Mouse (Mus musculus): ENCODE data around the gene Tmem17. TPM values are rescaled to one million over a fixed set of nuclear protein-coding genes. Genes with fewer than 3 reads are reported as not detected.

Tmem17 gene
- polyA plus RNA-seq, 1 experiment from 2014 or later, result 2.5 TPM

GRCm38 (mm10) chr11:22561329-22561592 is 49.4 kb downstream of the Tmem17 start:
- H3K9me3 ChIP-seq (ENCODE audit: low read length), result no peaks in the 10 kb centered on the region
- 85% methylated on average over 4 of the region's 4 CpGs for WGBS (ENCODE audit: insufficient replicate concordance)
- TF ChIP-seq CTCF (IDR thresholded peaks at IDR 0.05; ENCODE audit: low read depth) (no peak), EP300 (IDR thresholded peaks at IDR 0.05; ENCODE audit: low read depth) (no peak)

GRCm38 (mm10) chr11:22563706-22564105 is 51.8 kb downstream of the Tmem17 start:
- Histone ChIP-seq H3K4me2 (ENCODE audit: low read depth, low read length) (no peak overlapping the region), H3K4me1 (ENCODE audit: insufficient read depth) (no peaks in the 10 kb centered on the region), H3K4me3 (ENCODE audit: low read depth, low read length) (no peak overlapping the region), H3K9ac (replicated peaks) (no peak overlapping the region), H3K27me3 (ENCODE audit: insufficient read depth, low read length) (no peaks in the 10 kb centered on the region), H3K9me3 (ENCODE audit: low read length) (no peaks in the 10 kb centered on the region), H3K27ac (ENCODE audit: low read depth) (no peak overlapping the region), H3K36me3 (replicated peaks; ENCODE audit: insufficient read depth, low read length) (no peaks in the 10 kb centered on the region)
- TF ChIP-seq CTCF (IDR thresholded peaks at IDR 0.05; ENCODE audit: low read depth), result no peak
- no peak for TF ChIP-seq EP300 (IDR thresholded peaks at IDR 0.05; ENCODE audit: low read depth)
- 62% methylated on average over 3 of the region's 3 CpGs for WGBS (ENCODE audit: insufficient replicate concordance)
- DNase-seq (no peak), ATAC-seq (no peak)

More at GRCm38 (mm10) chr11:22561329-22561592, 49.4 kb downstream of the Tmem17 start:
- Histone ChIP-seq H3K9ac (replicated peaks) (no peak overlapping the region), H3K27ac (ENCODE audit: low read depth) (no peak overlapping the region), H3K4me3 (ENCODE audit: low read depth, low read length) (no peak overlapping the region), H3K27me3 (ENCODE audit: insufficient read depth, low read length) (no peaks in the 10 kb centered on the region), H3K36me3 (replicated peaks; ENCODE audit: insufficient read depth, low read length) (no peaks in the 10 kb centered on the region), H3K4me2 (ENCODE audit: low read depth, low read length) (no peak overlapping the region), H3K4me1 (ENCODE audit: insufficient read depth) (no peaks in the 10 kb centered on the region)
- no peak for DNase-seq
- no peak for ATAC-seq

- WGBS (ENCODE audit: insufficient replicate concordance), result 74% methylated on average over 3 of the region's 3 CpGs
- no peaks in the 10 kb centered on the region for H3K9me3 ChIP-seq (ENCODE audit: low read length)
- no peaks in the 10 kb centered on the region for H3K27me3 ChIP-seq (ENCODE audit: insufficient read depth, low read length)
- no peak overlapping the region for H3K27ac ChIP-seq (ENCODE audit: low read depth)
- TF ChIP-seq EP300 (IDR thresholded peaks at IDR 0.05; ENCODE audit: low read depth), result no peak
- TF ChIP-seq CTCF (IDR thresholded peaks at IDR 0.05; ENCODE audit: low read depth), result no peak
- H3K4me3 ChIP-seq (ENCODE audit: low read depth, low read length), result no peak overlapping the region
- ATAC-seq (no peak), DNase-seq (no peak)
- no peak overlapping the region for H3K9ac ChIP-seq (replicated peaks)
- no peaks in the 10 kb centered on the region for H3K4me1 ChIP-seq (ENCODE audit: insufficient read depth)
- no peaks in the 10 kb centered on the region for H3K36me3 ChIP-seq (replicated peaks; ENCODE audit: insufficient read depth, low read length)
- H3K4me2 ChIP-seq (ENCODE audit: low read depth, low read length), result no peak overlapping the region
These were observed 52.8 kb downstream of the Tmem17 start for GRCm38 (mm10) chr11:22564676-22565075.

Other genes starting within 250 kb of the Tmem17 start
- 1.4 and 1.9 TPM in 2 replicates for gene Ehbp1, start 169.8 kb upstream of the Tmem17 start, polyA plus RNA-seq (2015; fragmentation: Nextera tagmentation; extraction: Ambion mirVana)